Mouse (Mus musculus) adrenal gland, postnatal 14 days (tissue): ENCODE results near the gene Large2. TPM values are rescaled to one million over a fixed set of nuclear protein-coding genes. Genes with fewer than 3 reads are reported as not detected.

Experiments
- DNase-seq: peaks from one replicate; pipeline ENCODE4 v3.0.0; 2021; ENCODE audit warnings: mixed read lengths
- total RNA-seq: library from RNA; stranded (reverse); gene quantifications from 2 replicates; pipeline ENCODE4 v1.2.3, GENCODE M21; 2021

Gene Large2
- total RNA-seq, 1 experiment from 2014 or later, result 2.7 TPM

DNA sequence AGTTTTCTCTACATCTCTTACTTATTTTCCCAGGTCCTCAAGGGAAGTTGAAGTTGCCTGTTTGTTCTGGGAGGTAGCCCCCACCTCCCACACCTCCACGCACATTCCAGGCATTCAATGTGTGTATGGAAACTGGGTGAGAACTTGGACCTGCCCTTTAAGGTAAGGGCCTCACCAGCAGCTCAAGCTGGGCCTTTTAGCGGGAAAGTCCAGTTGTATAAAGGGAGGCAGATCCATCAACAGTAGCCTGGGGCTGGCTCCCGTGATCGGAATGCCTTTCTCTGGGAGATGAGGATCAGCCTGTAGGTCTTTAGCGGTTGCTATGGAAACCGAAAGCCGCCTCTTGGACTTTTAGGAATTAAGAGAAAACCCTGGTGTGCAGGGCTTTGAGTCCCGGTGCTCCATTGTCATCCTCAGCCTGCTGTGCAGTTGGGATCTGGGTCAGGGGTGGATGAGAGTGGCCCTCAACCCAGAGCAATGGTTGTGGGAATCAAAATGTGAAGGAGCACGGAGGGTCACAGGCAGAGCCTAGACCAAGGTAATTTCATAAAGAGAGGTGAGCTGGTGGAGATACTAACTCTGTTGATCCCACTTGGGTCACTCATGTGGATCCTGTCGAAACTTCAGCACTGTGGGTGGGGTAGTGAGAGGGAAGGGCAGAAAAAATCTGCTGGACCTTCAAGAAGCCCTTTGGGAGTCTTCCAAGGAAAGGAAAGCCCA lies 2.5 kb downstream of the Large2 start:
- DNase-seq, result no peak

DNA sequence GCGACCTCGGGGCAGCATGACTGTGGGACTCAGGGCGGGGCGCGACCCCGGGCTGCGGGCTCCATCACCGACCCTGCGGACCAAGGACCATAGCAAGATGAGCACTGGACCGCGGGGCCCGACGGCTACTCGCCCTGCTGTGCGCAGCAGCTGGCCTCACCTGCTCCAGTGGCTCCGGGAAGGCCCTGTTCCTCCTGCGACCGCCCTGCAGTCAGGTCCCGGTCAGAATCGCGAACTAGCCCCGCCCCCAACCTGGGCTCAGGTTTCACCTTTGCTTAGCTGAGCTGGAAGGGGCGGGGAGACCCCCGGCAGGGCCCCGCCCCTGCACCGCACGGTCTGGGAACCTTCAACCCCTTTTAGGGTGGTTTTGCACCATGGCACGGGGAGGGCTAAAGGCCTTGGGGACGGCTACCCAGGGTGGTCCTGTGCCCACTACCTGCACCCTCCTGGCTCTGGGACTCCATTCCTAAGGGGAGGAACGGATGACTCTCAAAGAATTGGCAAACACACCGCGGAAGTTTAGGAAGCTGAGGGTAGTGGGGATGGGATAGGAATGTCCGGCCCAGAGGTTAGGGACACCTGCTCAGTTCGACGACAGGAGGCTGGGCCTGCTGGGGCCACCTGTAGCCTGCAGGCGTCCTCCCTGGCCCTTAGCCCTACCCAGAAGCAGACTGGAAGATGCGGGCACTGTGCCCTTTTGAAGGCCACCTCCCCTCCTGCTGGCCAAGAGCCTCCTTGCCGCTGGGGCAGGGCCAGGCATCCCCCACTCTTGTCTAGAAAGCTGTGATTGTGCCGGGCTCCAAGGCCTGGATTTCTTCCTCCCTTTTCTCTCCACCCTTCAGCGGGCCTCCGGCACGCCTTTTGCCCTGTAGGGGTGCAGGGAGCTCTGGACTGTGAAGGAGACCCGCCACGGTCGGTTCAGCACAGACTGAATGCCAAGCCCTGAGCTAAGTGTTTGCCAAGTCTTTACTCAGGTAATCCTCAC lies 3.6 kb downstream of the Large2 start:
- DNase-seq, result peak; percentile 67

- no peak for DNase-seq
Observed at GRCm38 (mm10) chr2:92370375-92370774, 4.3 kb downstream of the Large2 start.

DNA sequence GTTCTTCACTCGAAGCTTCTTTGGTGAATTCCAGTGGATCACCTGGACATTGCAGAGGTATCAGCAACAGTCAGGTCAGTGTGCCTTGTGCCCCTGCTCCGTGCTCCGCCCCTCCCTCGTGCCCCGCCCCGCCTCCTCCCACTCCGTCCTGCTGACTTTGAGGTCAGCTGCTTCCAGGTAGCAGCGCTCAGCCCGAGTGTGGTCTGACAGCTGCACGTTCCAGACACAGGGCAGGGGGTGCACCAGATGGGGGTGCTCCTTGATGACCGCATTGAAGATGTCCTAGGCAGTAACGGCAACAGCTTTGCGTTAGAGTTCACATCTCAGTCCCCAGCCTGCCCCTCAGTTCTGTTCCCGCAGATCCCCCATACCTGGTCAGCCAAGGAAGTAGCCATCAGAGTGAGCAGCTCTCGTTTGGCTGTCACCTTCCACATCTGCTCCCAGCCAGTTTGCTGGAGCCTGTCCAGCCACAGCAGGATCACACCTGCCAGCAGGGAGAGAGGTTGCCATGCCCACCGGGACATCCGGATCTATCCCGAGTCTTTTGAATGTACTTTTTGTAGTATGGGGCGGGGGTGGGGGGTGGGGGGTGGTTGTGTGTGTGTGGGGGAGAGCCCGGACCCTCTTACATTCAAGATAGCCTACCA lies 7.2 kb downstream of the Large2 start:
- no peak for DNase-seq

GRCm38 (mm10) chr2:92365568-92365967 lies 9.1 kb downstream of the Large2 start:
- DNase-seq, result no peak

GRCm38 (mm10) chr2:92364086-92364485 lies 10.6 kb downstream of the Large2 start:
- DNase-seq, result no peak

GRCm38 (mm10) chr2:92362571-92363228 lies 12.0 kb downstream of the Large2 start:
- DNase-seq, result no peak

- DNase-seq, result peak; percentile 60
Observed at GRCm38 (mm10) chr2:92361795-92362194, 12.9 kb downstream of the Large2 start.

- DNase-seq, result peak; percentile 57
Observed at GRCm38 (mm10) chr2:92360893-92361292, 13.8 kb downstream of the Large2 start.

GRCm38 (mm10) chr2:92360186-92360823 lies 14.4 kb downstream of the Large2 start:
- DNase-seq, result no peak

DNA sequence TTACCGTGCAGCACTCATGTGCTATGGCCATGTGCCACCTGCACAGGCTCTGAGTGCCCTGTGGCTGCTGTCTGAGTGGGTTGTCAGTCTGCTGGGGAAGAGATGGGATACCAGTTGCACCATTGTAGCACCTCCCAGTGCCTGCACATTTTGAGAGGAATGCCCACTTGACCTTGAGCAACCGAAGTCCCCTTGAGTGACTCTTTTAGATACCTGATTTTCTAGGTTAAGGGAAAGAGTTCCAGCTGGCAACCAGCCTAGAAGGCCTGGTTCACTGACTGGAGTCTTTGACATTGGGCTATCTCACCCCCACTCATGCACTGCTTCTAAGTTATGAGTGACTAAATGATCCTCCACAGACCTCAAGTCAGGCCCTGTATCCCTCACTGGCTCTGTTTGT lies 15.4 kb downstream of the Large2 start:
- peak; percentile 52 for DNase-seq

DNA sequence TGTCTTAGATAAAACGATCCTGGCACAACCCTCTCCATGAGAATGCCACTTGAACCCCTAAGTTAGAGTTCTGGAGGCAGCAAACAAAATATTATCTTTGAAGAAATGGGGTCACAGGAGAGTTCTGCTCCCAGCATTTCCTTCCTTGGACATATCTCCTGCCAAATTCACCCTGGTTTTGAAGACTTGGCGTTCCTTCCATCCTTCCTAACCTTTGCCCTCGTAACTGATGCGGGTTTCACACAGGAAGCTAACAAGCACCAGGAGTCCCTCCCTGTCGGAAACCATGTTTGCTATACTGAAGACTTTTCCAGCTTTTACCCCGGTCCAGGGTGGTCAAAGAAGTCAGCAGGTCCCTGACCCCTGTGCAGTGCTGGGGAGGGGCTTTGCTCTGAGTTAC lies 20.4 kb downstream of the Large2 start:
- no peak for DNase-seq

DNA sequence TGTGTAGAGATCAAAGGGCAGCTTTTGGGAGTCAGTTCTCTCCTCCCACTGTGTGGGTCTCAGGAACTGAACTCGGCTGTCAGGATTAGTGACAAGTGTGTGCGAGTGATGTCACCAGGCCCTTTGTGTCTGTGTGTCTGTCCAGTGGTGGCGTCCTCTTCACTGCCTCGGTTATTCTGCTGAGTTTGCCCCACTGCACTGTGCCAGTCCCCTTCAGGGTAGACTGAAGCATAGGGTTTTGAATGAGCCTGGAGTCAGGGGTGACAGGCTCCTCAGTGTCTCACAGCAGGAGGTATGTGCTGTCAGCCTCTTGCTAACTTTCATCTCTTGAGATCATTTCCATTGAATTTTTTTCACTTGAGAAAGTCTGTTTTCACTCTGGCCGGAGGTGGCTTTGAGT lies 21.3 kb downstream of the Large2 start:
- no peak for DNase-seq

DNA sequence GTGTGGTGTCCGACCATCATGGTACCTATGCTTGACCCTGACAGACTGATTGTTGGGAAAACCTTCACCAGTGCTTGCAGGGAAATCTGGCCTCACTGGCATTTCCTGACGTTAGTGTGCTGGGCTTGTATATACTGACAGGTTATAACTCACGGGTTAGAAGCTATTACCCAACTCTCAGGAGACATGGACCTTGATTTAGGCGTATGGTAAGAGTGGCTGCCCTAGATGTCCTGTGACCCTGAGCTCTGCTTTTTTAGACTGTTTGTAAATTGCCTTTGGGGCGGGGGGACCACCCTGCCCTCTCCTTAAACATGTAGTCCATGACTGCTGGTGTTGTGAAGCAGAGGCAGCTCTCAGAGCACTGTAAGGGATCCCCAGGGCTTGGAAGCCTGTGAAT lies 24.0 kb downstream of the Large2 start:
- peak; percentile 63 for DNase-seq

DNA sequence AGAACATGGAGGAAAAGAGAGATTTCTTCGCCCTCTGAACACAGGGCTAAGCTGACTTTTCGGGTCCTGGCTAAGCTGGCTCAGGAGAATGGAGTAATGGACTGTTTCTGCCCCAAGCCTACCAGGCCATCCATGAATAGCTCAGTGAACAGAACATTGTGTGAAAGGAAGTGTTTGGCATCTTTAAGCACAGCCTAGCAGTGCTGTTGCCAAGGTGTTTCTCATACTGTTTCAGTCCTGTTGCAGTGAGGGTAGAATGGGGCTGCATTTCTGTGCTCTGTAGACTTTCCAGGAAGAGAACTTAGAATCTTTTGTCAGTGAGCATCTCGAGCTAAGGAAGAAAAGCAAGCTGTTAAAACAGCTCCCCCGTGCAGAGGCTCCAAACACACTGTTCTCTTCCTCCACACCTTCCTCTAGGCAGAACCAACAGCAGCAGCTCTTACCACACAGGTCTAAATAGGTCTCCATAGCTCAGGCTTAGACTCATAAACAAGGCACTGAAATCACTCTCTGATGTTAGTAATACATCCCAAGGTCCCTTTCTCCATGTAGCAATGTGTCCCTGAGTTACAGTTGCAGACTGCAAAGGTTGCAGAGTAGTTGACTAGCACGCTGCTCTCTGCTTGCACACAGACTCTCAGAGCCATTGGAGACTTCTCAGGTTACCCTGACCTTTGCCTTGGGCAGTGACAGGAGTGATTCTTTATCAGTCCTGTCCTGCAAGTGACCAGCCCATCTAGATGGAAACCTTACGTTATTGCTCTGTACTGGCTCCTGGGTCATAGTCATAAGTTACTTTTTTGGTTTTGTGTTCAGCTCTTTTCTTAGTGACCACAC lies 24.9 kb downstream of the Large2 start:
- DNase-seq, result peak; percentile 82

DNA sequence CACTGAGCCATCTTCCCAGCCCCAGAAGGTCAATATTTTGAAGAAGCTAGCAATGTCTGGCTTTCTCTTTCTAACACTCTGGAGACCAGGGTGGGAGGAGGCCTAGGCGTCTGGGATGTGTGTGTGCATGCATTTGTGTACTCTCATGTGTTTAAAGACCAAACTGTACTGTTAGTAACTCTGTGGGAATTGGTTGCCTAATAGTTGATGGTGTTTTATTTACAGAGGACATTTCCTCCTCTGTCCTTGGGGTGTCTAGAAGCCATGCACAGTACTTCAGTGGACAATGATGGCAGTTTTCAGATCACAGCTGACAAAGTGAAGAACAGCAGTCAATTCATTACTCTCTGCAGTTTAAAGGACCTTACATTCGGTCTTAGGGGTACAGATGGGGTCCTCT lies 27.5 kb downstream of the Large2 start:
- no peak for DNase-seq

- DNase-seq, result no peak
Observed at GRCm38 (mm10) chr2:92342418-92342817, 32.3 kb downstream of the Large2 start.

GRCm38 (mm10) chr2:92331871-92332270 lies 42.8 kb downstream of the Large2 start:
- peak; percentile 62 for DNase-seq

DNA sequence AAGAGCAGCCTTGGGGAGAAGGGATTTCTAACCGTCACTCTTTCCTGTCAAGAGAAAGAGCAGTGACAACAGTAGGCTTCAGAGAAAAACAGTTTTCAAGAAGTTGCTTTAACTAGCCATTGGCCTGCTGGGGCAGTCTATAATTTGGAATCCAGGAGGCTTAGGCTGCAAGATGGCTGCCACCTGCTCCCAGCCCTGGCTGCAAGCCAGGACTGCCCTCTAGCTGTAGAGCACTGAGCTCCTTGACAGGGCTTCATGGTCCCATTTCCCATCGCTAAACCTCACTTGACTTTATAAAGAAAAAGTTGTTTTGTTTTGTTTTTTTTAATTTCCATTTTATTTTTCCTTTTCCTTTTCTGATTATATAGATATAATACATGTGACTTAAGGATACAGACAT lies 43.3 kb downstream of the Large2 start:
- DNase-seq, result no peak

DNA sequence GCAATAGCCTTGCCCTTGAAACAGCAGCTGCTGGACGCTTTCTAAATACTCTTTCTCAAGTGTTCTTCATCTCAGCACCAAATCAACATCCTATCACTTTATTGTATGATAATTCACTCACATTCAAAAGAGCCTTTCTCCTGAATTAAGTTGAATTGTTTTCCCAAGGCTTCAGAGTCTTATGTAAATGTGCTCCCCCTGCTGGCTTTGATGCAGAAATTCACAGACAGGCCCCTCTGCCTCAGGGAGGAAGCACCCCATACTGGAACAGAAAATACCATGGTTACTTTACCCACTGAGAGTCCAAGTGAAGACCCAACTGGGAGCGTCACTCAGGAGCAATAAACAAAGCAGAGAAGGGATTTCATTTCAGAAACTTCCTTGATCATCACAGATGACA lies 43.8 kb downstream of the Large2 start:
- DNase-seq, result peak; percentile 53

GRCm38 (mm10) chr2:92328206-92328605 lies 46.5 kb downstream of the Large2 start:
- DNase-seq, result no peak
